Mouse (Mus musculus) small intestine, adult 2 months (tissue): Measurements from ENCODE around the gene Rfx4. TPM values are rescaled to one million over a fixed set of nuclear protein-coding genes. Genes with fewer than 3 reads are reported as not detected.

Experiments
- H3K27ac ChIP-seq: fragments of 200-500 bp; 2 replicates; pipeline ENCODE4 v1.5.1; 2012; ENCODE audit warnings: low read depth, low read length, control low read depth, inconsistent platforms; ENCODE audit not compliant: insufficient read depth
- H3K27me3 ChIP-seq: fragments of 200-500 bp; 2 replicates; pipeline ENCODE4 v1.6.1; 2012; ENCODE audit warnings: mild to moderate bottlenecking, moderate library complexity, low read length, inconsistent platforms; ENCODE audit not compliant: control insufficient read depth, insufficient read depth
- H3K36me3 ChIP-seq: fragments of 200-500 bp; 2 replicates; pipeline ENCODE4 v1.6.1; 2012; ENCODE audit warnings: mild to moderate bottlenecking, low read length, control low read depth, inconsistent platforms; ENCODE audit not compliant: control insufficient read depth, insufficient read depth
- H3K4me1 ChIP-seq: fragments of 200-500 bp; 2 replicates; pipeline ENCODE4 v1.6.1; 2012; ENCODE audit warnings: low read length, inconsistent platforms, mixed read lengths; ENCODE audit not compliant: control insufficient read depth, insufficient read depth, insufficient read length
- H3K4me3 ChIP-seq: fragments of 200-500 bp; 2 replicates; pipeline ENCODE4 v1.5.1; 2012; ENCODE audit warnings: low read depth, mild to moderate bottlenecking, control low read depth, inconsistent platforms, low read length, moderate library complexity
- CTCF ChIP-seq: fragments of 200-500 bp; IDR thresholded peaks from 2 replicates; pipeline ENCODE4 v1.5.1; 2012; ENCODE audit warnings: low read depth, mild to moderate bottlenecking, control low read depth, inconsistent platforms, low read length, moderate library complexity, mixed read lengths; ENCODE audit not compliant: insufficient replicate concordance, insufficient read length; ENCODE audit errors: extremely low read depth
- POLR2A ChIP-seq: fragments of 200-500 bp; IDR thresholded peaks from 2 replicates; pipeline ENCODE4 v1.6.1; 2012; ENCODE audit warnings: low read depth, mild to moderate bottlenecking, control low read depth, inconsistent platforms, low read length, moderate library complexity
- WGBS: fragments of 180-500 bp; shearing (Covaris S2); methylation state at CpG from one replicate; pipeline ENCODE4 v1.1.7; 2018; 5-methylcytosine and 5-hydroxymethylcytosine counted together
- polyA plus RNA-seq: library from polyadenylated mRNA; depleted of rRNA; stranded (reverse); fragments of >200 nt; gene quantifications from 2 replicates; pipeline ENCODE4 v1.2.3, GENCODE M21; 2012

Rfx4 gene
- polyA plus RNA-seq, 1 experiment, result not detected

DNA sequence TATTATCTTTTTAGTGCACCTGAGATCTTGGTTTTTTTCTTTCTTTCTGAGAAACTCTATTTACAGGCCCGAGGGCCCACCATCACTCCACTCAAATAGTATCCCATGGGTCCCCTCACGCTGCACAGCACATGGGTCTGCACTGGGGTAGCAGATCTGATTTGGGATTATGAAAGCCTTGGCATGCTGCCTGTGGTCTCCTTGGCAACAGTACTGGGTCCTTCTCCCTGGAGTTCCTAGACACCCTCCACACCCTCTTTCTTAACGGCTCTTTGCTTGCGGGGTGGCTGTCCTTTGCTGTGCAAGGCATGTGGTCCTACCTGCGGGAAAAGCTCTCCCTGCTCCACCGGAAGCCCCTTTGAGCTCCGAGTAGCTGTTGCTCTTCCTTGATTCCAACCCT lies 147.4 kb downstream of the Rfx4 start:
- WGBS, result 44% methylated on average over 7 of the region's 7 CpGs
- Histone ChIP-seq H3K4me3 (no peak overlapping the region), H3K4me1 (no peaks in the 10 kb centered on the region; the same call in 1 of the 2 replicates), H3K27me3 (no peaks in the 10 kb centered on the region), H3K27ac (no peak overlapping the region), H3K36me3 (no peaks in the 10 kb centered on the region)
- TF ChIP-seq CTCF, result no peak
- no peak for TF ChIP-seq POLR2A

DNA sequence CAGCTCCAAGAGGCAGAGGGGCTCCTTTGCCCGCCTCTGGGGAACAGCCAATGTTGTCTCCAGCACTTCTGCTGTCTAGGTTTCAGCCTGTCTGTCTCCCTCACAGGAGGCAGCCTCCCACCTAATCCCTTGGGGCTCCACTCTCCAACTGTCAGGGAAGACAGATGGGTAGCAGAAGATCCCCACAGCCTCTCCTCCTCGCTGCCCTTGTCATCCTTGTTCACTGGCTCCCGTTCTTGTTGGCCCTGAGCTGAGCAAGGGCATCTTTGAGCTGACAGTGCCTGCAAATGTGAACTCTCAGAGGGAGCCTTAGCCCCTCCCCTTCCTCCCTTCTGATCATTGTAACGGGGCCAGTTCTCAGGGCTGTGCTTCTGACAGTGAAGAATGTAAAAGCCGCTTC lies 147.9 kb downstream of the Rfx4 start:
- Histone ChIP-seq H3K27ac (no peak overlapping the region), H3K4me3 (no peak overlapping the region), H3K36me3 (no peaks in the 10 kb centered on the region), H3K27me3 (no peaks in the 10 kb centered on the region), H3K4me1 (no peaks in the 10 kb centered on the region; the same call in 1 of the 2 replicates)
- TF ChIP-seq POLR2A (no peak), CTCF (no peak)
- WGBS, result 23% methylated on average over 5 of the region's 5 CpGs

DNA sequence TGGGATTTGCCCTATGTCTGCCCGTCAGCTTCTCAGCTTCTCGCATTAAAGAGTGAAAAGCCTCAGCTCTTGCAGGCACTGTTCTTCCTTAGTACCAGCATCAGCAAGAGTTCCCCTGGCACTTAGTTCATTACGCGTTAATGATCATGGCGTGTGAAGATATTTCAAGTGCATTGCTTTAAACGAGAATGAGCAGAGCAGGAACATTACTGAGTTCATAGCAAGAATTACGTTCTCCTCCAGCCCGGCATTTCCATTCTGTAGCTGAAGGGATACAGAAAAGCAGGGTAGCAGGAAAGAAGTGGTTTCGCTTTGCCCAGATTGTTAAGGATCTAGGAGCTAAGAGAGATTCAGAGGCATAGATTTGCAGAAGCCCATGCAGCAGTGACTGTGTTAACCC lies 151.0 kb downstream of the Rfx4 start:
- TF ChIP-seq CTCF (no peak), POLR2A (no peak)

DNA sequence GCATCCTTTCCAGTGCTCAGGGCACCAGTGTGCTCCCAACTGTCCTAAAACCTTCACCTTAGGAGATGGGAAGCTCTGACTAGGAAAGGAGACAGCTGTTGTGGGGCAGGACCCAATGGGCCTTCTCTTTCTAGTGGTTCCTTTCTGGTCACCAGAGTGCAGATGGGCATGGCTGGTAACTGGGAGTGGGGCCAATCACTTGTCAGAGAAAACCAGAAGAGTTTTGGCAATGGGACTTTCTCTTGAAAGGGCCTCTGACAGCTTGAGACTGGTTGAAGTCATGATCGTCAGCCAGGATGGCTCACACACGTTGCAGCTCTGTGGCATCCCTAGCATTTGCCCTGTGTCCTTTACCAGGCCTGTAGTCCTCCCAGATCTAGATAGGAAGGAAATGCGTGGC lies 152.1 kb downstream of the Rfx4 start:
- TF ChIP-seq CTCF, result no peak
- no peak for TF ChIP-seq POLR2A
- no peaks in the 10 kb centered on the region for H3K27me3 ChIP-seq
- H3K27ac ChIP-seq, result no peak overlapping the region
- 87% methylated on average over 3 of the region's 3 CpGs for WGBS
- no peaks in the 10 kb centered on the region for H3K36me3 ChIP-seq
- no peaks in the 10 kb centered on the region; the same call in 1 of the 2 replicates for H3K4me1 ChIP-seq
- H3K4me3 ChIP-seq, result no peak overlapping the region

More for the DNA sequence above, 151.0 kb downstream of the Rfx4 start:
- Histone ChIP-seq H3K4me3 (no peak overlapping the region), H3K27ac (no peak overlapping the region), H3K4me1 (no peaks in the 10 kb centered on the region; the same call in 1 of the 2 replicates), H3K36me3 (no peaks in the 10 kb centered on the region), H3K27me3 (no peaks in the 10 kb centered on the region)
- WGBS, result 85% methylated on average over 9 of the region's 9 CpGs

DNA sequence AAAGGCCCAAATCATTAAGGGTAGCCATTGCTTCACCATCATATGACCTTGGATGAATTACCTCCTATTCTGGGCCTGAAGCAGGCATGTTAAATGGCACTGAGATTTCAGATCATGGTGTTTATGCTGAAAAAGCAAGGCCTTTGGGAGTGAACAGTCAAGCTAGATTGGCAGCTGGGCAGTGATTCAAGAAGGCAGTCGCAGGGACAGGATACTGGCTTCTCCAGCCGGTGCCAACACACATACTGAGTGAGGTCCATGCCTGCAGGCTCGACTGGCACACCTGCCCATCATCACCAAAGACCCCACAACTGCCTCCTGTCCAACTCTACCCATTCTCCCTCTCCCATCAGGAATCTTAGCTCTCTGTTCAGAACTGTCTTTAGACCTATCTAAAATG lies 152.6 kb downstream of the Rfx4 start:
- Histone ChIP-seq H3K27me3 (no peaks in the 10 kb centered on the region), H3K4me3 (no peak overlapping the region)

DNA sequence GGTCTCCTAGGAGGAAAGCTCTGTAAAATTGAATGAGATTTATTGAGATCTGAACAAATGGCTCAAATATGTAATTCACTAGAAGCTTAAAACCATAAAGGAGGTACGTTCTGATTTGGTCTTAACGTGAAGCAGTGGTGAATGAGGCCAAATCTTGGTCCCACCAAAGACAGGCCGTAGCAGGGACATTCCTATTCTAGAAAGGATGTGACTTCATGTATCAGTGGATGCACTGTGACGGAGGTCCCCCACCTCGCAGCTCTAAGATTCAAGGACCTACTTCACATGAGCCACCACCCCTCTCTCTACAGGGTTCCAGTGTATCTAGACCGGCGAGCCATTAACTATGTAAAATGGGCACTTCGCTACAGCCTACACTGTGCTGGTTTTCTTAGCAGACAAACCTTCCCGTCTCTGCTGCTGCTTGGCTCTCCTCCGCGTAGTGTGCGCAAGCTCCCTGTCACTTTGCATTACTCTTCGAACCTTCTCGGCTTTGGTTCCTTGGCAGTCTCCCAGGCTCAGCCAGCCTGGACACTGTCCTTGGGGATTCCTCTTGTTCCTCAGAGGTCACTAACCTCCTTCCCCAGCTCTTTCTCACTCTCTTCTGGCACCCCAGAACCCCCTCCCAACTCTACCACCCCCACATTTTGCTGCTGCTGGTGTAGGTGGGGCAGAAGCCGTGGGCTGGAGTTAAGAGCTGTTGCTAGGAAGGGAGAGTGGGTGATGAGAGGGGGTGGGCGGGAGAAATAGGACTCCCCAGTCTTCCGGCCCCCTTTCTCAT lies 153.3 kb downstream of the Rfx4 start:
- H3K27me3 ChIP-seq, result no peaks in the 10 kb centered on the region
- no peaks in the 10 kb centered on the region for H3K4me1 ChIP-seq
- H3K4me3 ChIP-seq, result no peak overlapping the region
- TF ChIP-seq POLR2A, result no peak
- WGBS, result 87% methylated on average over 17 of the region's 17 CpGs
- no peak overlapping the region for H3K27ac ChIP-seq
- no peaks in the 10 kb centered on the region for H3K36me3 ChIP-seq

More for the DNA sequence above, 152.6 kb downstream of the Rfx4 start:
- no peak for TF ChIP-seq CTCF
- no peak for TF ChIP-seq POLR2A
- H3K27ac ChIP-seq, result no peak overlapping the region
- H3K4me1 ChIP-seq, result no peaks in the 10 kb centered on the region; the same call in 1 of the 2 replicates
- WGBS, result 87% methylated on average over 3 of the region's 3 CpGs
- no peaks in the 10 kb centered on the region for H3K36me3 ChIP-seq

DNA sequence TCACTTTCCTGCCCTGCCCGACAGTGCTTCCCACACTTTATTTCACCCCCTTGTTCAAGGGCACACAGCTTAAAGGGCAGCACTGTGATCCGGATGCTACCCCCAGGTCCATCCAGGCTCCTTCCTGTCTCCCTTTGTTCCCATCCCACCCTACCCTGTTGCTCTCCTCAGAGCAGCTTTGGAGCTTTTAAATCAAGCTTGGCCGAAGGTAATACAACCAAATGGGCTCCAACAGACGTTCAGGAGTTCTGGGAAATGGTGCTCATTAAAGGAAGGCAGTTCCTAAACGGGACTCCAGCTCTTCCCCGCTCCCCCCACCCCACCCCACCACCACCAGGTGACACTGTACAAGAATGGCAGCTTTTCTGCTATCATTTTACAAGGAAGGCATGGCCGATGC lies 154.3 kb downstream of the Rfx4 start:
- no peaks in the 10 kb centered on the region for H3K36me3 ChIP-seq
- H3K4me1 ChIP-seq, result no peaks in the 10 kb centered on the region
- no peak overlapping the region for H3K4me3 ChIP-seq
- H3K27ac ChIP-seq, result no peak overlapping the region
- TF ChIP-seq POLR2A (no peak), CTCF (no peak)
- WGBS, result 59% methylated on average over 7 of the region's 7 CpGs
- H3K27me3 ChIP-seq, result no peaks in the 10 kb centered on the region
